Mouse (Mus musculus): ENCODE results near the gene Mum1. TPM values are rescaled to one million over a fixed set of nuclear protein-coding genes. Genes with fewer than 3 reads are reported as not detected.

Gene Mum1
- polyA plus RNA-seq (2015; fragmentation: Illumina TruSeq; extraction: RNeasy Lipid Tissue Mini Kit (QIAGEN cat#74804); ENCODE audit: insufficient read depth, low read depth, low replicate concordance), result 16.2 TPM

GRCm38 (mm10) chr10:80226416-80227165 is at the start of gene Mum1:
Gene Mum1, plus strand, starts transcription at chr10:80226434.

DNA sequence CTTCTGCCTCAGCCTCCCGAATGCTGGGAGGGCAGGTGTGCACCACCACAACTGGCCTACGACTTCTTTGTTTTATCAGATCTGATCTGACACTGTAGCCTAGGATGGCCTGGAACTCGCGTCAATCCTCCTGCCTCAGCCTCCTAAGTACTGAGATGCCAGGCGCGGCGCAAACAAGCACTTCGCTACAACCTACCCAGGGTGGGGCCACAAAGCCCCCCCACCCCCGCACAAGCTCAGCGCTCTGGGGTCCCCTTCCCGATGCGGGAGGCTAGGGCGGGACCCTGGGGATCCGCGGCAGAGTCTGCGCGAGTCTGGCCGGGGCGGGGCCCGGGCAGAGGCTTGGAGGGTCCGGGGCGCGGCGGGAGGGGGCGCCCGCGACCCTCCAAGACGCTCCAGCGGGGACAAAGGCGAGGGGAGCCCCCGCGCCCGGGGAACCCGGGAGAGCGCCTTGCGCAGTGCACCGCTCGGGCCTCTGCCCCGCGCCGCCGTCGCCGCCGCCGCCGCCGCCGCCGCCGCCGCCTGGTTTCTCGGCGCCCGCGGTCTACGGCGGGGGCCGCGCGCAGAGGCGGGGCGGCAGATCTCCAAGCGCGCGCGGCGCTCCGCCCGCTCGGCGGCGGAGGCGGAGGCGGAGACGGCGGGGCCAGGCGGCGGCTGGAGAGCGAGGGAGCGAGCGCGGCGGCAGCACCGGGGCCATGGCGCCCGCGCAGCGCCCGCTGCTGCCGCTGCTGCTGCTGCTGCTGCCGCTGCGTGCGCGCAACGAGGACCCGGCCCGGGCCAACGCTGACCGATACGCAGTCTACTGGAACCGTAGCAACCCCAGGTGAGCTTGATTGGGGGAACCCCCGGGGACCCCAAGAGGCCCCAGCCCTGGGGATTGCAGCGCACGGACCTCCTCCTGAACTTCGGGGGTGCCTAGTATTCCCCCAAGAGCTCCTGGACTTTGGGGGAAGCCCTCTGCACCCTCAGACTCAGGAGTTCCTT is 46.9 kb upstream of the Mum1 start, which contains the start of gene Efna2:
TSS of gene Efna2 (plus strand) at position 415 of the 984 bp plus-strand sequence.

DNA sequence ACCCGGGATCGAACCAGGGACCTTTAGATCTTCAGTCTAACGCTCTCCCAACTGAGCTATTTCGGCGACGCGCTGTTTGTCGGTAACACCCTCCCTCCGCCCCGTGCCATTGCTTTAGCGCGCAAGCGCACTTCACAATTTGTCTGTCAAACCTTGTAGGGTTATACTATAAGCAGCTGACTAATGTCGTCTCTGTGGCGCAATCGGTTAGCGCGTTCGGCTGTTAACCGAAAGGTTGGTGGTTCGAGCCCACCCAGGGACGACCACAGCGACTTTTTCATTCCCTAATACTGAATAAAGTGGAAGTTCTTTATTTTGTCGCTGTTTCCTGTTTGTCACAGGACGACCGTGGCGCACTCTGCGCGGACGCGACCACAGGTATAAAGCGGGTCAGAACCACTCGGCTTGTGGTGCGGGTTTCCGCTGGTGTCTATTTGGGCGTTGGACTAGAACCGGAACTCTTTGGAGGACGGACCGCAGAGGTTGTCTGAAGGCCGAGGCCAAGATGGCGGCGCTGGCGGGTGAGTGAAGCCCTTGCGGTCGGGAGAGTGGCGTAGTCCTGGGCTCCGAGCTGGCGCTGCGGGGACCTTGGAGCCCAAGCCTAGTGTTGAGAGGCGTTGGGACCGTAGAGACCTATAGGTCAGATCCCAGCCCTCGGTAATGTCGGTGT is 22.9 kb downstream of the Mum1 start, which contains the start of gene Ndufs7:
TSS of gene Ndufs7 (plus strand) at position 151 of the 670 bp plus-strand sequence.

DNA sequence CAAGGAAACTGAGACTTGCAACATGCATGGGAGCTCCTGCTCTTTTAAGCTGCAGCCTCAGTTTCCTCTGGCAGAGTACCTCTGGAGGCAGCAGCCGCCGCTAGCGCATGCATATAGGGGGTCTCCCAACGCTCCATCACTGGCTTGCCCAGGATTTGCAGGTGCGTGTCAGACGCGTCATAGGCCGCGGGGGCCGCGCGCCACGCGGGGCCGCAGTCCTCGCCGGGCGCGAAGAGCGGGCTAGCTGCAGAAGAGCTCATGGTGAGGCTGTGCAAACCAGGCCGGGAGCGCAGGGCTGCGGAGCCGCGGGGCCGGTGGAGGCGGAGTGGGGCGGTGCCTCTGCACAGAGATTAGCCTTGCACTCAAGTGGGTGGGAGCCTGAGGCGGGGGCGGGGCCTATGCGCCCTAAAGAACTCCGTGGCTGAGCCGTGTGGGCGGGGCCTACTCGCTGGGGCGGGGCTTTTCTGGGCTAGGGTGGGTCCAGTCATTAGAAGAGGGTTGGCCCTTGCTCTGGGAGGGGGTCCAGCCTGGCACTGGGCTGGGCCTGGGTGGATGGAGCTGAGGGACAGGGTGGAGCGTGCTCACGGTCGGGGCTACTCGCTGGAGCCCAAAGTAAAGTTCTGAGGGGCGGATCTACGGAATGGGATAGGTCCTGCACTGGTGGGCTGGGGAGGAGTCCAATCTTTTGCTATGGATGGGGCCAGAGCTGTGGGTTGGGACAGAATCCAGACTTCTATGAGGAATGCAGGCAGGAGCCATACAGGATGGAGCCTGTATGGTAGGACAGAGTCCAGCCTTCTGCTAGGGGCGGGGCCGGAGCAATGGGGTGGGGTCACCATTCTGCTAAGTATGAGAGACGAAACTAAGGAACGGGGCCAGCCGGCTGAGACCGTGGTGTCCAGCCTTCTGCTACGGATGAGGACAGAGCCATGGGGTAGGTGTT is 34.7 kb downstream of the Mum1 start, which contains the start of the genes Gamt and Dazap1:
TSS of gene Gamt (minus strand) at position 371 of the 943 bp plus-strand sequence.
TSS of gene Dazap1 (plus strand) at position 845 of the 943 bp plus-strand sequence.

DNA sequence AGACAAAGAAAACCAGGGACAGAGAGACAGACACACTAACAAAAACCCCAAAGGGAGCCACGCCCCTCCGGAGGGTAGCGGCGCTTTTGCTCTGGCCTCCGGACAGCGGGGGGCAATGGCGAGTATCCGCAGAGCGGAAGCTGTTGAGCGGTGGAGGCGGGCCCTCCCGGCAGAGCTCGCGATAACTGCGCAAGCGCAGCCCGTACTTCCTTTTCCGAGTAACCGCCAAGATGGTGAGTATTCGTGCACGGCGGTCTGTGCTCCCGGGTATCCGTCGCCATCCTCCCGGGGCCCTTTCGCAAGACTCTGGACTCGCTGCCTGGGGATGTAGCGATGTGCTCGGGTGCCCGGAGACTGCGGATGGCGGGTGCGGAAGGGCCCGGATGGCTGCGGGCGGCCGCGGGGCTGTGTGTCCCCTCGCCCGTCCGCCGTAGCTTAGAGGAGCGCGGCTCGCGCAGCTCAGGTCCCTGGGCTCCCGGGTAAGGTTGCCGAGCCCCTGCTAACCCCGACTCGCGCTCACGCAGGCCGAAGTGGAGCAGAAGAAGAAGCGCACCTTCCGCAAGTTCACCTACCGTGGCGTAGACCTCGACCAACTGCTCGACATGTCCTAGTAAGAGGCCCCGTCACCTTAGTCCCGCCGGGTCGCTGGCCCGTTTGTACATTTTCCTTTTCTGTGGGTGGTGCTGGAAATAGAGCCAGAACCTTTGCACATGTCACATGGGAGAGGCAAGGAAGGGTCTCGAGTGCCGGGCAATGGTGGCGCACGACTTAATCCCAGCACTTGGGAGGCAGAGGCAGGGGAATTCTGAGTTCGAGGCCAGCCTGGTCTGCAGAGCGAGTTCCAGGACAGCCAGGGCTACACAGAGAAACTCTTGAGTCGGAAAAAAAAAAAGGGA is 66.3 kb downstream of the Mum1 start, which contains the start of gene Rps15:
TSS of gene Rps15 (plus strand) at position 203 of the 896 bp plus-strand sequence.

Other genes with a start within 250 kb of the Mum1 start
- 36.8 TPM for gene Tmem259, start 242.1 kb upstream of the Mum1 start, polyA plus RNA-seq (2015; fragmentation: Illumina TruSeq; extraction: RNeasy Lipid Tissue Mini Kit (QIAGEN cat#74804); ENCODE audit: insufficient read depth, low read depth, low replicate concordance)
- gene Cnn2, start 237.8 kb upstream of the Mum1 start, polyA plus RNA-seq (2015; fragmentation: Illumina TruSeq; extraction: RNeasy Lipid Tissue Mini Kit (QIAGEN cat#74804); ENCODE audit: insufficient read depth, low read depth, low replicate concordance), result 13.6 TPM
- gene Abca7, start 229.9 kb upstream of the Mum1 start, polyA plus RNA-seq (2015; fragmentation: Illumina TruSeq; extraction: RNeasy Lipid Tissue Mini Kit (QIAGEN cat#74804); ENCODE audit: insufficient read depth, low read depth, low replicate concordance), result 6.0 TPM
- gene Arhgap45, start 209.8 kb upstream of the Mum1 start, polyA plus RNA-seq (2015; fragmentation: Illumina TruSeq; extraction: RNeasy Lipid Tissue Mini Kit (QIAGEN cat#74804); ENCODE audit: insufficient read depth, low read depth, low replicate concordance), result 4.5 TPM
- gene Polr2e, start 186.6 kb upstream of the Mum1 start, polyA plus RNA-seq (2015; fragmentation: Illumina TruSeq; extraction: RNeasy Lipid Tissue Mini Kit (QIAGEN cat#74804); ENCODE audit: insufficient read depth, low read depth, low replicate concordance), result 33.6 TPM
- 266 TPM for gene Gpx4, start 179.3 kb upstream of the Mum1 start, polyA plus RNA-seq (2015; fragmentation: Illumina TruSeq; extraction: RNeasy Lipid Tissue Mini Kit (QIAGEN cat#74804); ENCODE audit: insufficient read depth, low read depth, low replicate concordance)
- gene Sbno2, start 120.9 kb upstream of the Mum1 start, polyA plus RNA-seq (2015; fragmentation: Illumina TruSeq; extraction: RNeasy Lipid Tissue Mini Kit (QIAGEN cat#74804); ENCODE audit: insufficient read depth, low read depth, low replicate concordance), result 6.5 TPM
- gene Stk11, start 110.6 kb upstream of the Mum1 start, polyA plus RNA-seq (2015; fragmentation: Illumina TruSeq; extraction: RNeasy Lipid Tissue Mini Kit (QIAGEN cat#74804); ENCODE audit: insufficient read depth, low read depth, low replicate concordance), result 77.4 TPM
- gene Atp5d, start 87.8 kb upstream of the Mum1 start, polyA plus RNA-seq (2015; fragmentation: Illumina TruSeq; extraction: RNeasy Lipid Tissue Mini Kit (QIAGEN cat#74804); ENCODE audit: insufficient read depth, low read depth, low replicate concordance), result 84.2 TPM
- gene Cbarp, start 85.6 kb upstream of the Mum1 start, polyA plus RNA-seq (2015; fragmentation: Illumina TruSeq; extraction: RNeasy Lipid Tissue Mini Kit (QIAGEN cat#74804); ENCODE audit: insufficient read depth, low read depth, low replicate concordance), result 5.9 TPM
- gene Midn, start 78.2 kb upstream of the Mum1 start, polyA plus RNA-seq (2015; fragmentation: Illumina TruSeq; extraction: RNeasy Lipid Tissue Mini Kit (QIAGEN cat#74804); ENCODE audit: insufficient read depth, low read depth, low replicate concordance), result 10.8 TPM
- gene Cirbp, start 60.4 kb upstream of the Mum1 start, polyA plus RNA-seq (2015; fragmentation: Illumina TruSeq; extraction: RNeasy Lipid Tissue Mini Kit (QIAGEN cat#74804); ENCODE audit: insufficient read depth, low read depth, low replicate concordance), result 33.4 TPM
- 7.2 TPM for gene 1600002K03Rik, start 53.5 kb upstream of the Mum1 start, polyA plus RNA-seq (2015; fragmentation: Illumina TruSeq; extraction: RNeasy Lipid Tissue Mini Kit (QIAGEN cat#74804); ENCODE audit: insufficient read depth, low read depth, low replicate concordance)
- gene Efna2, start 47.0 kb upstream of the Mum1 start, polyA plus RNA-seq (2015; fragmentation: Illumina TruSeq; extraction: RNeasy Lipid Tissue Mini Kit (QIAGEN cat#74804); ENCODE audit: insufficient read depth, low read depth, low replicate concordance), result 0.50 TPM
- 67.2 TPM for gene Ndufs7, start 22.7 kb downstream of the Mum1 start, polyA plus RNA-seq (2015; fragmentation: Illumina TruSeq; extraction: RNeasy Lipid Tissue Mini Kit (QIAGEN cat#74804); ENCODE audit: insufficient read depth, low read depth, low replicate concordance)
- gene Gamt, start 34.6 kb downstream of the Mum1 start, polyA plus RNA-seq (2015; fragmentation: Illumina TruSeq; extraction: RNeasy Lipid Tissue Mini Kit (QIAGEN cat#74804); ENCODE audit: insufficient read depth, low read depth, low replicate concordance), result 101 TPM
- 25.5 TPM for gene Dazap1, start 35.1 kb downstream of the Mum1 start, polyA plus RNA-seq (2015; fragmentation: Illumina TruSeq; extraction: RNeasy Lipid Tissue Mini Kit (QIAGEN cat#74804); ENCODE audit: insufficient read depth, low read depth, low replicate concordance)
- 1,054 TPM for gene Rps15, start 66.0 kb downstream of the Mum1 start, polyA plus RNA-seq (2015; fragmentation: Illumina TruSeq; extraction: RNeasy Lipid Tissue Mini Kit (QIAGEN cat#74804); ENCODE audit: insufficient read depth, low read depth, low replicate concordance)
- gene Apc2, start 69.5 kb downstream of the Mum1 start, polyA plus RNA-seq (2015; fragmentation: Illumina TruSeq; extraction: RNeasy Lipid Tissue Mini Kit (QIAGEN cat#74804); ENCODE audit: insufficient read depth, low read depth, low replicate concordance), result 0.26 TPM
- 7.9 TPM for gene 2310011J03Rik, start 94.1 kb downstream of the Mum1 start, polyA plus RNA-seq (2015; fragmentation: Illumina TruSeq; extraction: RNeasy Lipid Tissue Mini Kit (QIAGEN cat#74804); ENCODE audit: insufficient read depth, low read depth, low replicate concordance)
- 7.0 TPM for gene Pcsk4, start 103.1 kb downstream of the Mum1 start, polyA plus RNA-seq (2015; fragmentation: Illumina TruSeq; extraction: RNeasy Lipid Tissue Mini Kit (QIAGEN cat#74804); ENCODE audit: insufficient read depth, low read depth, low replicate concordance)
- gene Reep6, start 103.5 kb downstream of the Mum1 start, polyA plus RNA-seq (2015; fragmentation: Illumina TruSeq; extraction: RNeasy Lipid Tissue Mini Kit (QIAGEN cat#74804); ENCODE audit: insufficient read depth, low read depth, low replicate concordance), result 6.4 TPM
- gene Adamtsl5, start 122.0 kb downstream of the Mum1 start, polyA plus RNA-seq (2015; fragmentation: Illumina TruSeq; extraction: RNeasy Lipid Tissue Mini Kit (QIAGEN cat#74804); ENCODE audit: insufficient read depth, low read depth, low replicate concordance), result 5.9 TPM
- 0.61 TPM for gene Plk5, start 130.0 kb downstream of the Mum1 start, polyA plus RNA-seq (2015; fragmentation: Illumina TruSeq; extraction: RNeasy Lipid Tissue Mini Kit (QIAGEN cat#74804); ENCODE audit: insufficient read depth, low read depth, low replicate concordance)
- gene Mex3d, start 161.2 kb downstream of the Mum1 start, polyA plus RNA-seq (2015; fragmentation: Illumina TruSeq; extraction: RNeasy Lipid Tissue Mini Kit (QIAGEN cat#74804); ENCODE audit: insufficient read depth, low read depth, low replicate concordance), result 1.3 TPM
- 25.4 TPM for gene Mbd3, start 173.1 kb downstream of the Mum1 start, polyA plus RNA-seq (2015; fragmentation: Illumina TruSeq; extraction: RNeasy Lipid Tissue Mini Kit (QIAGEN cat#74804); ENCODE audit: insufficient read depth, low read depth, low replicate concordance)
- gene Uqcr11, start 180.4 kb downstream of the Mum1 start, polyA plus RNA-seq (2015; fragmentation: Illumina TruSeq; extraction: RNeasy Lipid Tissue Mini Kit (QIAGEN cat#74804); ENCODE audit: insufficient read depth, low read depth, low replicate concordance), result 156 TPM
- 9.6 TPM for gene Tcf3, start 207.2 kb downstream of the Mum1 start, polyA plus RNA-seq (2015; fragmentation: Illumina TruSeq; extraction: RNeasy Lipid Tissue Mini Kit (QIAGEN cat#74804); ENCODE audit: insufficient read depth, low read depth, low replicate concordance)